In the genomic region with DNA sequence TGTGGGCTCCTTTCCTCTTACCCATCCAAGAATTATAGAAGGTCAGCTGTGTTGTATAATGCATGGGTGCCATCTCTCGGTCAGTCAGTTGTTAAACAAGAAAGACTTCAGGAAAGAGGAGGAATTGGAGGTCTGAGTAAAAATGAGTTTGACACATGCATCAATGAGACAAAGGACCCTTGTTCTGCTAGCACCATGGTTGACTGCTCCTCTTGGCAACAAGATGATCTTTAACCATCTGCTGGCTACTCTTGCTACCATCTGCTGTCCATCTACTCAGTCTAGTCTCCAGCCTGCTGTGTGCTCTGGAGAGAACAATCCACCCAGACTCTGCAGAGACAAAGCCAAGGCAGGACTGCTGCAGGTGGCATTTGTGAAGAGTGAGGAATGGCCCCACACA, we compare ENCODE assay signal across 21 mouse cellular contexts.
DNase-seq lines count a peak whose midpoint lies in the region; ATAC-seq and TF ChIP-seq lines count a peak whose summit lies in the region.
"Had no signal": no experiment of that assay in that cellular context is flagged by ENCODE, and none has a peak within 500 bp of the region (broad histone marks: within the 10 kb centered on the region; RNA-seq: fewer than 3 reads in every experiment).

No protein-coding gene starts in this region.

- TF ChIP-seq EP300 in liver, postnatal 0 days (IDR thresholded peaks at IDR 0.05; ENCODE audit: low read depth) = no peak

- no peak overlapping the region for H3K9ac ChIP-seq in hindbrain, embryonic 12.5 days
- no peak overlapping the region for H3K9ac ChIP-seq in hindbrain, embryonic 11.5 days (ENCODE audit: low read depth, low read length)
- H3K9ac ChIP-seq in hindbrain, postnatal 0 days (replicated peaks; ENCODE audit: low read length) = no peak overlapping the region
- H3K9ac ChIP-seq in liver, embryonic 12.5 days = no peak overlapping the region
- H3K9ac ChIP-seq in liver, postnatal 0 days (replicated peaks) = no peak overlapping the region
- H3K9ac ChIP-seq: embryonic facial prominence, embryonic 13.5 days; heart, embryonic 15.5 days had no signal

- H3K27me3 ChIP-seq in hindbrain, embryonic 12.5 days = no peaks in the 10 kb centered on the region
- H3K27me3 ChIP-seq in hindbrain, embryonic 11.5 days (ENCODE audit: control insufficient read depth, insufficient read depth, low read length) = no peaks in the 10 kb centered on the region
- H3K27me3 ChIP-seq in hindbrain, postnatal 0 days (ENCODE audit: insufficient read depth, low read length) = no peaks in the 10 kb centered on the region
- H3K27me3 ChIP-seq in liver, embryonic 12.5 days (replicated peaks) = no peaks in the 10 kb centered on the region
- no peaks in the 10 kb centered on the region for H3K27me3 ChIP-seq in liver, postnatal 0 days (ENCODE audit: insufficient read depth, low read length)
- H3K27me3 ChIP-seq: embryonic facial prominence, embryonic 13.5 days; heart, embryonic 15.5 days; megakaryocyte, embryonic 14.5 days had no signal

- no peaks in the 10 kb centered on the region for H3K36me3 ChIP-seq in hindbrain, embryonic 12.5 days
- H3K36me3 ChIP-seq in hindbrain, embryonic 11.5 days (ENCODE audit: control insufficient read depth, insufficient read depth, low read length) = no peaks in the 10 kb centered on the region
- H3K36me3 ChIP-seq in hindbrain, postnatal 0 days (ENCODE audit: insufficient read depth, low read length) = no peaks in the 10 kb centered on the region
- H3K36me3 ChIP-seq in liver, embryonic 12.5 days = no peaks in the 10 kb centered on the region
- no peaks in the 10 kb centered on the region for H3K36me3 ChIP-seq in liver, postnatal 0 days (replicated peaks; ENCODE audit: insufficient read depth, low read length)
- H3K36me3 ChIP-seq: embryonic facial prominence, embryonic 13.5 days; heart, embryonic 15.5 days had no signal

- no peaks in the 10 kb centered on the region for H3K9me3 ChIP-seq in hindbrain, embryonic 12.5 days (replicated peaks)
- H3K9me3 ChIP-seq in hindbrain, embryonic 11.5 days (ENCODE audit: control insufficient read depth, low read length) = no peaks in the 10 kb centered on the region
- no peaks in the 10 kb centered on the region for H3K9me3 ChIP-seq in hindbrain, postnatal 0 days (ENCODE audit: low read length)
- no peaks in the 10 kb centered on the region for H3K9me3 ChIP-seq in liver, embryonic 12.5 days (replicated peaks)
- H3K9me3 ChIP-seq in liver, postnatal 0 days (ENCODE audit: low read length) = no peaks in the 10 kb centered on the region
- H3K9me3 ChIP-seq: embryonic facial prominence, embryonic 13.5 days; heart, embryonic 15.5 days; megakaryocyte, embryonic 14.5 days had no signal

- TF ChIP-seq CTCF in hindbrain, postnatal 0 days (IDR thresholded peaks at IDR 0.05; ENCODE audit: low read depth) = peak; percentile 58
- no peak for TF ChIP-seq CTCF in liver, postnatal 0 days (IDR thresholded peaks at IDR 0.05; ENCODE audit: low read depth)

- WGBS in hindbrain, embryonic 12.5 days = 61% methylated on average over 1 of the region's 1 CpGs
- 76% methylated on average over 1 of the region's 1 CpGs for WGBS in hindbrain, embryonic 11.5 days
- 38% methylated on average over 1 of the region's 1 CpGs for WGBS in hindbrain, postnatal 0 days
- 60% methylated on average over 1 of the region's 1 CpGs for WGBS in liver, embryonic 12.5 days (ENCODE audit: insufficient replicate concordance)
- 82% methylated on average over 1 of the region's 1 CpGs for WGBS in liver, postnatal 0 days (ENCODE audit: insufficient replicate concordance)

- ATAC-seq in hindbrain, embryonic 12.5 days (ENCODE audit: low FRiP score) = 0 out of 2 replicates have a peak, but pooled peaks have one; percentile 43
- ATAC-seq in hindbrain, embryonic 11.5 days (ENCODE audit: low FRiP score) = no peak
- peak; percentile 97 for ATAC-seq in hindbrain, postnatal 0 days
- no peak for ATAC-seq in liver, embryonic 12.5 days
- ATAC-seq in liver, postnatal 0 days = no peak

- no peaks in the 10 kb centered on the region for H3K4me1 ChIP-seq in hindbrain, embryonic 12.5 days
- no peaks in the 10 kb centered on the region for H3K4me1 ChIP-seq in hindbrain, embryonic 11.5 days (replicated peaks; ENCODE audit: control insufficient read depth, insufficient read depth, low read length)
- H3K4me1 ChIP-seq in hindbrain, postnatal 0 days (ENCODE audit: insufficient read depth, low read length) = no peaks in the 10 kb centered on the region
- no peaks in the 10 kb centered on the region for H3K4me1 ChIP-seq in liver, embryonic 12.5 days
- H3K4me1 ChIP-seq in liver, postnatal 0 days (ENCODE audit: insufficient read depth) = no peaks in the 10 kb centered on the region
- H3K4me1 ChIP-seq: embryonic facial prominence, embryonic 13.5 days; heart, embryonic 15.5 days; megakaryocyte, embryonic 14.5 days had no signal

- H3K27ac ChIP-seq in hindbrain, embryonic 12.5 days = no peak overlapping the region
- H3K27ac ChIP-seq in hindbrain, embryonic 11.5 days (ENCODE audit: low read depth, low read length) = no peak overlapping the region
- H3K27ac ChIP-seq in hindbrain, postnatal 0 days = no peak overlapping the region
- H3K27ac ChIP-seq in liver, embryonic 12.5 days = no peak overlapping the region
- H3K27ac ChIP-seq in liver, postnatal 0 days (ENCODE audit: low read depth) = no peak overlapping the region
- H3K27ac ChIP-seq: embryonic facial prominence, embryonic 13.5 days; gastrocnemius, adult 2 months; heart, embryonic 15.5 days had no signal

- peak; percentile 53 to 72 for DNase-seq in cerebellum, postnatal 14 days
- DNase-seq in cerebellum, adult 9-11 months = no peak
- DNase-seq in hindbrain, embryonic 11.5 days (ENCODE audit: low spot score) = no peak
- peak; percentile 96 for DNase-seq in Muller cell, postnatal 12 days (ENCODE audit: inconsistent ontology term)
- peak; percentile 88 for DNase-seq in hindbrain, postnatal 0 days (ENCODE audit: low spot score)
- no peak for DNase-seq in liver, postnatal 0 days
- DNase-seq: adrenal gland, postnatal 10 days; cerebellum, adult 8-10 months; gastrocnemius, adult 2 months; heart, adult 11 months; kidney, adult 11 months; kidney, postnatal 14 days; lung, postnatal 14 days; right cerebral cortex, adult 18-20 months; thymus, postnatal 36 days had no signal

- no peak overlapping the region for H3K4me3 ChIP-seq in hindbrain, embryonic 12.5 days
- no peak overlapping the region for H3K4me3 ChIP-seq in hindbrain, embryonic 11.5 days (ENCODE audit: low read depth, low read length)
- no peak overlapping the region for H3K4me3 ChIP-seq in hindbrain, postnatal 0 days (ENCODE audit: low read length)
- no peak overlapping the region for H3K4me3 ChIP-seq in liver, embryonic 12.5 days
- no peak overlapping the region for H3K4me3 ChIP-seq in liver, postnatal 0 days (ENCODE audit: low read depth, low read length)
- H3K4me3 ChIP-seq: embryonic facial prominence, embryonic 13.5 days; gastrocnemius, adult 2 months; heart, embryonic 15.5 days; megakaryocyte, embryonic 14.5 days; myocyte had no signal

- H3K4me2 ChIP-seq in hindbrain, embryonic 12.5 days (replicated peaks) = no peak overlapping the region
- H3K4me2 ChIP-seq in hindbrain, embryonic 11.5 days (replicated peaks; ENCODE audit: low read depth, low read length) = no peak overlapping the region
- no peak overlapping the region for H3K4me2 ChIP-seq in hindbrain, postnatal 0 days (ENCODE audit: low read depth, low read length)
- no peak overlapping the region for H3K4me2 ChIP-seq in liver, embryonic 12.5 days
- no peak overlapping the region for H3K4me2 ChIP-seq in liver, postnatal 0 days (ENCODE audit: low read depth, low read length)
- H3K4me2 ChIP-seq: embryonic facial prominence, embryonic 13.5 days; heart, embryonic 15.5 days had no signal

Comparison
In these comparisons a context has a peak if more than half of its experiments do, and no peak if none do; other contexts are left out.
1. DNase-seq: peak in cerebellum, postnatal 14 days (2 of 2), Muller cell, postnatal 12 days (single experiment) and hindbrain, postnatal 0 days (single experiment); none in cerebellum, adult 9-11 months (single experiment), hindbrain, embryonic 11.5 days (single experiment) and liver, postnatal 0 days (single experiment).
2. ATAC-seq: peak in hindbrain, embryonic 12.5 days (single experiment) and hindbrain, postnatal 0 days (single experiment); none in hindbrain, embryonic 11.5 days (single experiment), liver, embryonic 12.5 days (single experiment) and liver, postnatal 0 days (single experiment).